ENCODE assay signal across 15 mouse cellular contexts in the genomic region with DNA sequence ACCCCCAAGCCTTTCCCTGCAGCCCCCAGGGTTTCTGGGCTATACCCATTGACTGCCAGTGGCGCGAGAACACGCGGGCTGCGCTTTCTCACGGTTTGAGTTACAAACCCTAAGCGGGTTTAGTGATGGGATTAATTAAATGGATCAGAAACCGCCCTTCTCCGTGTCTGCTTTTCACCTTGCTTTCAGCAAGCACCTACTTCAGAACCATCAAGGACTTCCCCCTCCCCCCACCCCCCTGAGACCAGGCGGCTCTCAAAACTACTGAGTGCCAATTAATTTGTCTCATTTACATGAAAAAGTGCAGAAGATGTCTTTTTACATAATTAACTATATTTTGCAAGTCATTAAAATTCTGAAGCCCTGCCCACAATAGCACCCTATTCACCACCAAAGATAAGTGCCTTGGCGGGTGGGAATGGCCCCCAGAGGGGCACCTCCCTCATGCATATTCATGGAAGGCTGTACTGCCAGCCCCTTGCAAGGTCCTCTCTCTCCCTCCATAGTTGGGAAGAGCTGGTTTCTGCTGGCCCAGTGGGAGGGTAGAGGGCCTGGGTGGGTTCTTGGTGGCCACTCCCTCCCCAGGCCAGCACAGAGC.
DNase-seq lines count a peak whose midpoint lies in the region; ATAC-seq and TF ChIP-seq lines count a peak whose summit lies in the region.
"Had no signal": no experiment of that assay in that cellular context is flagged by ENCODE, and none has a peak within 500 bp of the region (broad histone marks: within the 10 kb centered on the region; RNA-seq: fewer than 3 reads in every experiment).

No protein-coding gene starts in this region.

- H3K27ac ChIP-seq in forebrain, embryonic 13.5 days: peak overlapping the region; percentile 94
- H3K27ac ChIP-seq in hindbrain, embryonic 15.5 days (replicated peaks): no peak overlapping the region
- H3K27ac ChIP-seq in midbrain, postnatal 0 days (ENCODE audit: low read depth, low read length): no peak overlapping the region
- H3K27ac ChIP-seq: heart, embryonic 13.5 days; kidney, postnatal 0 days; left cerebral cortex, adult 2 months; limb, embryonic 12.5 days had no signal

- H3K4me2 ChIP-seq in forebrain, embryonic 13.5 days: peak overlapping the region; percentile 47
- 0 out of 2 replicates have a peak overlapping the region, but pooled peaks have one; percentile 12 for H3K4me2 ChIP-seq in hindbrain, embryonic 15.5 days
- H3K4me2 ChIP-seq in midbrain, postnatal 0 days (ENCODE audit: low read depth, low read length, poor library complexity, severe bottlenecking): no peak overlapping the region
- H3K4me2 ChIP-seq: heart, embryonic 13.5 days; limb, embryonic 12.5 days had no signal

- no peaks in the 10 kb centered on the region for H3K9me3 ChIP-seq in forebrain, embryonic 13.5 days (replicated peaks)
- no peaks in the 10 kb centered on the region for H3K9me3 ChIP-seq in hindbrain, embryonic 15.5 days
- H3K9me3 ChIP-seq in midbrain, postnatal 0 days (ENCODE audit: low read length): no peaks in the 10 kb centered on the region
- H3K9me3 ChIP-seq: heart, embryonic 13.5 days; limb, embryonic 12.5 days had no signal

- H3K4me1 ChIP-seq in forebrain, embryonic 13.5 days: peaks cover 80% of the 10 kb centered on the region
- peaks cover 18% of the 10 kb centered on the region for H3K4me1 ChIP-seq in hindbrain, embryonic 15.5 days (replicated peaks)
- peaks cover 12% of the 10 kb centered on the region for H3K4me1 ChIP-seq in midbrain, postnatal 0 days (ENCODE audit: insufficient read depth, low read length)
- H3K4me1 ChIP-seq: limb, embryonic 12.5 days had no signal

- no peaks in the 10 kb centered on the region for H3K27me3 ChIP-seq in forebrain, embryonic 13.5 days
- H3K27me3 ChIP-seq in hindbrain, embryonic 15.5 days: no peaks in the 10 kb centered on the region
- H3K27me3 ChIP-seq in midbrain, postnatal 0 days (ENCODE audit: insufficient read depth, low read length): no peaks in the 10 kb centered on the region

- ATAC-seq in forebrain, embryonic 13.5 days: peak; percentile 94
- peak; percentile 77; the same call in 1 of the 2 replicates for ATAC-seq in hindbrain, embryonic 15.5 days (ENCODE audit: low FRiP score, low read depth)
- no peak for ATAC-seq in midbrain, postnatal 0 days (ENCODE audit: low FRiP score)

- DNase-seq in embryo, embryonic 11 days: peak; percentile 46
- DNase-seq in embryo, embryonic 10 days (ENCODE audit: low spot score): no peak
- DNase-seq in midbrain, postnatal 0 days (ENCODE audit: low spot score): peak; percentile 25
- DNase-seq in layer of hippocampus, adult 11-12 months (ENCODE audit: low spot score): no peak
- DNase-seq in c-Kit-positive CD71-positive TER-119-positive erythroid progenitor cells, embryonic 14.5 days (ENCODE audit: low spot score): no peak
- no peak for DNase-seq in cerebellum, adult 11-12 months
- DNase-seq: cerebellum, postnatal 36 days; lung, postnatal 36 days; thymus, postnatal 36 days had no signal

- no peak overlapping the region for H3K4me3 ChIP-seq in forebrain, embryonic 13.5 days
- H3K4me3 ChIP-seq in hindbrain, embryonic 15.5 days: no peak overlapping the region
- H3K4me3 ChIP-seq in midbrain, postnatal 0 days (ENCODE audit: low read depth, low read length): no peak overlapping the region
- H3K4me3 ChIP-seq: heart, embryonic 13.5 days; left cerebral cortex, adult 2 months; limb, embryonic 12.5 days had no signal

- TF ChIP-seq CTCF in midbrain, postnatal 0 days (IDR thresholded peaks at IDR 0.05): no peak

- 6% methylated on average over 11 of the region's 11 CpGs for WGBS in forebrain, embryonic 13.5 days
- 25% methylated on average over 11 of the region's 11 CpGs for WGBS in hindbrain, embryonic 15.5 days
- 20% methylated on average over 11 of the region's 11 CpGs for WGBS in midbrain, postnatal 0 days

- no peaks in the 10 kb centered on the region for H3K36me3 ChIP-seq in forebrain, embryonic 13.5 days (ENCODE audit: poor library complexity, severe bottlenecking)
- H3K36me3 ChIP-seq in hindbrain, embryonic 15.5 days: no peaks in the 10 kb centered on the region
- no peaks in the 10 kb centered on the region for H3K36me3 ChIP-seq in midbrain, postnatal 0 days (ENCODE audit: insufficient read depth, low read length)
- H3K36me3 ChIP-seq: heart, embryonic 13.5 days; limb, embryonic 12.5 days had no signal

- no peak overlapping the region; the same call in 1 of the 2 replicates for H3K9ac ChIP-seq in forebrain, embryonic 13.5 days
- H3K9ac ChIP-seq in hindbrain, embryonic 15.5 days: no peak overlapping the region
- no peak overlapping the region for H3K9ac ChIP-seq in midbrain, postnatal 0 days (replicated peaks; ENCODE audit: low read length, poor library complexity, severe bottlenecking)
- H3K9ac ChIP-seq: heart, embryonic 13.5 days; limb, embryonic 12.5 days had no signal

Comparison
In these comparisons a context has a peak if more than half of its experiments do, and no peak if none do; other contexts are left out.
1. DNase-seq: peak in embryo, embryonic 11 days (single experiment) and midbrain, postnatal 0 days (single experiment); none in embryo, embryonic 10 days (single experiment), layer of hippocampus, adult 11-12 months (single experiment), c-Kit-positive CD71-positive TER-119-positive erythroid progenitor cells, embryonic 14.5 days (single experiment) and cerebellum, adult 11-12 months (single experiment).